Mouse (Mus musculus) forelimb bud, embryonic 11.5 days (tissue): ENCODE measurements around the gene Ddx43.

ENCODE experiments used
- DNase-seq: peaks from one replicate; pipeline ENCODE4 v3.0.0-alpha.2; 2012; ENCODE audit warnings: low read depth, low spot score

Gene Ddx43

GRCm38 (mm10) chr9:78372827-78373504 is 22.6 kb upstream of the Ddx43 start:
- DNase-seq = no peak

GRCm38 (mm10) chr9:78374397-78374796 is 21.2 kb upstream of the Ddx43 start:
- DNase-seq = no peak

- no peak for DNase-seq
These were observed 20.6 kb upstream of the Ddx43 start for GRCm38 (mm10) chr9:78374885-78375389.

- DNase-seq = no peak
These were observed 20.1 kb upstream of the Ddx43 start for GRCm38 (mm10) chr9:78375486-78375885.

- DNase-seq = no peak
These were observed 18.0 kb upstream of the Ddx43 start for GRCm38 (mm10) chr9:78377546-78377945.

GRCm38 (mm10) chr9:78378113-78378785 is 17.3 kb upstream of the Ddx43 start, which contains the start of gene Ooep:
Gene Ooep, minus strand, starts transcription at chr9:78378725.
- DNase-seq = no peak

- peak; percentile 26 for DNase-seq
These were observed 9.7 kb upstream of the Ddx43 start for GRCm38 (mm10) chr9:78385893-78386292.

- DNase-seq = no peak
These were observed 8.6 kb upstream of the Ddx43 start for GRCm38 (mm10) chr9:78386947-78387346.

GRCm38 (mm10) chr9:78389981-78390380 is 5.6 kb upstream of the Ddx43 start:
- no peak for DNase-seq

- DNase-seq = no peak
These were observed 1.8 kb upstream of the Ddx43 start for GRCm38 (mm10) chr9:78393741-78394140.

- DNase-seq = no peak
These were observed 975 bp upstream of the Ddx43 start for GRCm38 (mm10) chr9:78394602-78395001.

- no peak for DNase-seq
These were observed 340 bp upstream of the Ddx43 start for GRCm38 (mm10) chr9:78395244-78395629.

GRCm38 (mm10) chr9:78396517-78396916 is 940 bp downstream of the Ddx43 start:
- no peak for DNase-seq

- no peak for DNase-seq
These were observed 5.0 kb downstream of the Ddx43 start for GRCm38 (mm10) chr9:78400570-78400969.

GRCm38 (mm10) chr9:78401596-78401995 is 6.0 kb downstream of the Ddx43 start:
- no peak for DNase-seq

- DNase-seq = no peak
These were observed 31.8 kb downstream of the Ddx43 start for GRCm38 (mm10) chr9:78427362-78427781.

- DNase-seq = no peak
These were observed 32.6 kb downstream of the Ddx43 start for GRCm38 (mm10) chr9:78428185-78428584.

GRCm38 (mm10) chr9:78428870-78429432 is 33.4 kb downstream of the Ddx43 start:
- no peak for DNase-seq

GRCm38 (mm10) chr9:78429551-78429950 is 34.0 kb downstream of the Ddx43 start:
- DNase-seq = no peak

- DNase-seq = no peak
These were observed 34.9 kb downstream of the Ddx43 start for GRCm38 (mm10) chr9:78430486-78430885.

- DNase-seq = no peak
These were observed 36.9 kb downstream of the Ddx43 start for GRCm38 (mm10) chr9:78432471-78432870.

- DNase-seq = no peak
These were observed 43.8 kb downstream of the Ddx43 start for GRCm38 (mm10) chr9:78439426-78439825.

GRCm38 (mm10) chr9:78442237-78442578 is 46.6 kb downstream of the Ddx43 start:
- DNase-seq = no peak
